Mouse (Mus musculus) thymus, adult 18-20 months (tissue): Measurements from ENCODE around the gene Fam213b.

Source experiments
- DNase-seq, 2 experiments: peaks; one replicate each; pipeline ENCODE4 v3.0.0; 2022; ENCODE audit warnings: mixed read lengths in 2 of 2

Fam213b gene

GRCm38 (mm10) chr4:154922291-154922690 lies 23.4 kb upstream of the Fam213b start:
- DNase-seq = no peak

DNA sequence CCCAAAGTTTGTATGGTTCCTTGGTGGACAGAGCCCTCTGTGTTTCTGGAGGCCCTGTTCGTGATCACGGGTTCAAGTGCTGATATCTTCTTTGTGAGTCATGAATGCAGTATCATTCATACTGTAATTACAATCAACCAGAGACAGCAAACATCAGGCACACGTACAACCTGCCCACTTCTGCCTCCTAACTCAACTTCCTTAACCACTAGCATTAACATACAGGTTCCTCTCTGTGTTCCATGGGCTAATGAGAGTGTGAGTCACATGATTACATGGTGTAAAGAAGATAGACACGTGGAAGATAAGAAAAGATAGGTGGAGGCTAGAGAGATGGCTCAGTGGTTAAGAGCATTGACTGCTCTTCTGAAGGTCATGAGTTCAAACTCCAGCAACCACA lies 17.7 kb upstream of the Fam213b start:
- no peak for DNase-seq

GRCm38 (mm10) chr4:154915286-154915685 lies 16.4 kb upstream of the Fam213b start:
- no peak for DNase-seq

DNA sequence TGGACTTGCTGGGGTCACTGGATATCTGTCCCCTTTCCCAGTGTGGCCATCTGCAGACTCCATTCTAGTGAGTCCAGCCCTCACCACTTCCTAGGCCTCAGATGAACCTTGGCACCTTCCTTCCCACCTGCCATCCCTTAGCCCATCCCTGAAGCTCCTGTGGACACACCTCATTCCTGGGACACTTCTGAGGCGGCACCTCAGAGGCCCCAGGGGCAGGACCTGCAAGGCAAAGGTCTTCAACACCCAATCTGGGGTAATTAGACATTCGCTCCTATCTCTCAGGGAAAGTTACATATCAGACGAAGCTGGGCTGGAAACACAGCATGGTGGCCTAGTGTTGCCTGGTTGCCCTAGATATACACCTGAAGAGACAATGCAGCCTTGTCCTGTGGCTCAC lies 15.8 kb upstream of the Fam213b start:
- no peak for DNase-seq

DNA sequence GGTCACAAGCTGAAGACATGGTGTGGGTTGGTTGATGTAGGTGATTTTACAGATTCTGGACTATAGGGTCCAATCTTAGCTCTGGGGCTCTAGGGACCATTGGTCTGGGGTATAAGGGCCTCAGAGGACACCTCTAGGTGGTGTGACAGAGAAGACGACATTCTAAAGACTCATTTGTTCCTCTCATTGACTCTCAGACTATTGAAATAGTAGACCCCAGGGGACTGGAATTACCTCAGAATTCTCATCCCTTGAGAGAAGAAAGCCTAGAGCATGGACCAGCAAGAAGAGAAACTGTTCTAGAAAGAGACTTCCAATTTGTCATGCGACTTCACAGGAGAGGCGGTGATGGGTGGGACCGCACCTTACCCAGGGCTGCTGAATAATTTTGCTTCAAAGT lies 15.3 kb upstream of the Fam213b start:
- no peak for DNase-seq

- no peak for DNase-seq
Measured at GRCm38 (mm10) chr4:154913845-154914244, 14.9 kb upstream of the Fam213b start.

GRCm38 (mm10) chr4:154911644-154912043 lies 12.7 kb upstream of the Fam213b start:
- no peak for DNase-seq

DNA sequence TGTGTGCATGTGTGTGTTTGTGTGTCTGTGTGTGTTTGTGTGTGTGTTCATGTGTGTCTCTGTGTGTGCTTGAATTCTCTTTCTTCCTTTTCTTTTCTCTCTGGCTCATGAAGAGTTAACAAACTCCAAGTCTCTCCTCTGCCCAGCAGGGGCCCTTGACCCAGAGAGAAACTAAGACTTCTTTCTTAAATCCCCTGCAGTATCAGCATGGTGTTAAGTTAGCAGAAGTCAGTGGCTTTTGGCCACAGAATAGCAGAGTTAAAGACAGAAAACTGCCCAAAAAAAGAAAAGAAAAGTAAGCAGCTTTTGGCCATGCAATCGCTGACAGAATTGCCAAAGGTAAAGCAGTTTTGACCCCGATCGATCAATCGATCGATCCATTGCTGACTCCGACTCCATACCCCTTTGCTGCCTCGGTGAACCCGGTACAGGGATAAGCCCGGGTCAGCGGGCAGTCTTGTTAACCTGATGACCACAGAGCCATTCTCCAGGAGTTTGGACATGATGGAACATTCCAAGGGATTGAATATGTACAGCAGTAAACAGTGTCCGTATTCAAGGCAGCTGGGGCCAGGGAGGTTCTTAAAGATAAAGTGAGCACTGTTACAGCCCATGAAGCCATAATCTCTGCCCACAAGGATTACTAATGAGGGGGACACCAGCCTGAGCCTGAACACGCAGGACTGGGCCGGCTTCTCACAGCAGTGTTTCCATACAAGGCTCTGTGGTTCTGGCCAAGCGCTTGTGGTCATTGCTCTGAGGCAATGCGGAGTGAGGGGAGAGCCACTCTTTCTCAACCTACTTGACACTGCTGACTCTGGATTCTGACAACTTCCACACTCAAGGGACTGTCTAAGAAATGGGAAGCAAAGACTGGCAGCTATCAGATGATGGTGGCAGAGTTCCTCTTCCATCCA lies 11.9 kb upstream of the Fam213b start:
- DNase-seq = no peak

DNA sequence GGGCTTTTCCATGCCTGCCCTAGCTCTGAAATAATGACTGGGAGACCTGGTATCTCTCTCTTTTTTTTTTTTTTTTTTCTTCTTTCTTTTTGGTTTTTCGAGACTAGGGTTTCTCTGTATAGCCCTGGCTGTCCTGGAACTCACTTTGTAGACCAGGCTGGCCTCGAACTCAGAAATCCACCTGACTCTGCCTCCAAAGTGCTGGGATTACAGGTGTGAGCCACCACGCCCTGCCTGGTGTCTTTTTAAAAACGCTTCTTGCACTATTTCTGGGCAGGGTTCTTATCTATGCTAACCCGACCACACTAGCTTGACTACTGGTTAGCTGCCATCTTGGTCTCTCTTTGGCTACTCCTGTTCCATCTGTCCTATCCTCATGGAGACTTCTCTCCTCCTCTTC lies 9.6 kb upstream of the Fam213b start:
- no peak for DNase-seq

- DNase-seq = peak in 1 of 2 experiments; percentile 32
Measured at GRCm38 (mm10) chr4:154907833-154908232, 8.9 kb upstream of the Fam213b start.

GRCm38 (mm10) chr4:154904185-154905071 lies 5.5 kb upstream of the Fam213b start:
- peak; percentile 77 to 86 for DNase-seq

DNA sequence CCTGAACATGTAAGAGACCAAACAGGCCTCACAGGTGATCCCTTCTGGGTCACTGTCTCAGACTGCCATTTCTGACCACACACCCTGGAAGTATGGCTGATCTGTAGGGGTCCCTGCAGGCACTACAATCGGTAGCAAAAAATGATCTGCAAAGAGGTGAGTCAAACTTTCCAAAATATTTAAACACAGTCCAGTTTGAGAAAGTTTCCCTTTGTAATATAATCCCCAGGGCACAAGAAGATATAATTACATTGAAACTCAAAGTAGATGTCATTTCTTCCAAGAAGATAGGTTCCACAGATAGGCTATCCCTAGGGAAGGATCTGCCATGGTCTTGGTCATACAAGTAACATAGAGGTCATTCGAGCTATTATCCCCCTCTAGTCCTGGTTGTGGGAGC lies 3.4 kb upstream of the Fam213b start:
- no peak for DNase-seq

- no peak for DNase-seq
Measured at GRCm38 (mm10) chr4:154897676-154898465, 1.1 kb downstream of the Fam213b start.

DNA sequence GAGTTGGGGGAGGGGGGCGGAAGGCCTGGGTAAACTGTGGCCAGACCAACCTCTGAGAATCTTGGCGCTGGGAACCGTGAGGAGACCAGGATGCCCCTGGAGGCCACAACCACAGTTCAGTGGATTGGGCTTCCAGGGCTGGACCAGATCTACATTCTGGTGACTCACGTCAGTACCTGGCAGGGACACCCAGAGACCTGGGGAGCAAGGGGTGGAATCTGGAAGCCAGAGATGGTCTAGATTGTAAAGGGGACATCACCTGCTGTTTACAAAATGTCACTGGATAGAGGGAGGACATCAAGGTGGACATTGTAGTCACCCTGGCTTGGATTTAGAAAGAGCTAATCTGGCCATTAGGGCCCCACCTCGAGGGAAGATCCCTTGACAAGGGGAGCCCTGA lies 3.4 kb downstream of the Fam213b start:
- DNase-seq = no peak

DNA sequence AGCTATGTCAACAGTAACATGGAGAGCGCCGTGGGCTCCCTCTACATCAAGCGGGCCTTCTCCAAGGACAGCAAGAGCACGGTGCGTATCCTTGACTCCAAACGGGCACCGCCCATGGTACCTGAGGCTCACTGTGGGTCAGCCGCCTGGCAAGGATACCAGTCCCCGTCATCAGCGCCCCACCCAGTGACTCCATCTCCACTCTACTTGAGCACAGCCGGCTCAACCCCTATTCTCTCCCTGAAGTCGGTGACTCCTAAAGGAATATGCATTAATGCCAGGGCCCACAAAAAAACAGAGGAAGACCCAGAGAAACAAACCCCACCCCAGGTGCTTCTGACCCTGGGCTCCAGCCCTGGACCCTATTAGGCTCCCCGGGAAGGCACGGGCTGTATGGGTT lies 8.0 kb downstream of the Fam213b start:
- no peak for DNase-seq

DNA sequence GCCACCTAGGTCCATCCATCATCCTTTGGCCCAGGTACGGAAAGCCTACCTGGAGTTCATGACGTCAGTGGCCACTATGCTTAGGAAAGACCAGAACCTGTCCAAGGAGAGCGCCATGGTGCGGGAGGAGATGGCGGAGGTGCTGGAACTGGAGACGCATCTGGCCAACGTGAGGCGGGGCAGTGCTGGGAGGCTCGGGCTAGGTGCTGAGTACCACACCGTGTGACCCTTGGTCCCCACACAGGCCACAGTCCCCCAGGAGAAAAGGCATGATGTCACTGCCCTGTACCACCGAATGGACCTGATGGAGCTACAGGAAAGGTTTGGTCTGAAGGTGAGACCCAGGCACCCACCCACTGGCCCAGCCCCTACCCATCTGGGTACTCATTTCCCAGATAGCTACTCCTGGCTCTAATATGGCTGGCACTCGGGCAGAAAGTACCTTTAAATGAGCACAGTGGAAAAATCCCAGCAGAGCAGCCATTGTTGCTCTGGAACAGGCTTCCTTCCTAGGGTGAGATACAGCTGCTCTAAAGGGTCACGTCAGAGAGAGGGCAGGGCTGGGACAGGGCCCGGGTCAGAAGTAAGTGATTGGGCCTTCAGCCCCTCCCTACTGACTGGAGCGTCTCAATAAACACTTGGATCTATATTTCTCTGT lies 11.2 kb downstream of the Fam213b start:
- no peak for DNase-seq

DNA sequence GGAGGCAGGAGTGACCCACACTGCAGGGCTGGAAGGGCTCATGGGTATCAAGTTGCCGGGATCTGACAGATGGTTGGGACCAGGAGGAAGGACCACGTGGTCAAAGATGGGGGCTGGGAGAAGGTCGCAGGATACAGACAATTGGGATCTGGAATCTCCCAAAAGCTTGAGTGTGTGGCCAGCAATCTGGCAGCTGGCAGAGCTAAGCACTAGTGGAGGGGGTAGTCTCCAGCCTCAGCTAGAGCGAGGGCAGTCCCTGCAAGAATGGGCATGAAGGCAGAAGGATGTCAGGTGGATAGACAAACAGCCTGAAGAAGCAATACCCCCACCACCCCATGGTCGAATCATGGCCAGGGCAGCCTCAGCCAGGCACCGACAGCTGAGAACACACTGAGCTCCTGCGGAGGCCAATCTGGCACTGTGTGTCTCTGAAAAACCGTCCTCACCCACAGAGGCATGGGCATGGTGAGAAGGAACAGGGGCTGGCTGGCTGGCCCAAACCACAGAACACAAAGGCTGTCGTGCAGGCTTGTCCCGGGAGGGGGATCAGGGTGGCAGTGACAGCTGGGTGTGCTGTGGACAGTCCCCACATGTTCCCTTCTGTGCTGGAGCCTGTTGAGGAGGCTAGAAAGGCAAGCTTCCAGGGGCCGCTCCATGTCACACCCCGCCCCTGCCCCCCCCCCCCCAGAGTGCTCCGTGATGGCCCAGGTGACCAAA lies 11.9 kb downstream of the Fam213b start:
- DNase-seq = no peak

- DNase-seq = no peak
Measured at GRCm38 (mm10) chr4:154885416-154885815, 13.5 kb downstream of the Fam213b start.

DNA sequence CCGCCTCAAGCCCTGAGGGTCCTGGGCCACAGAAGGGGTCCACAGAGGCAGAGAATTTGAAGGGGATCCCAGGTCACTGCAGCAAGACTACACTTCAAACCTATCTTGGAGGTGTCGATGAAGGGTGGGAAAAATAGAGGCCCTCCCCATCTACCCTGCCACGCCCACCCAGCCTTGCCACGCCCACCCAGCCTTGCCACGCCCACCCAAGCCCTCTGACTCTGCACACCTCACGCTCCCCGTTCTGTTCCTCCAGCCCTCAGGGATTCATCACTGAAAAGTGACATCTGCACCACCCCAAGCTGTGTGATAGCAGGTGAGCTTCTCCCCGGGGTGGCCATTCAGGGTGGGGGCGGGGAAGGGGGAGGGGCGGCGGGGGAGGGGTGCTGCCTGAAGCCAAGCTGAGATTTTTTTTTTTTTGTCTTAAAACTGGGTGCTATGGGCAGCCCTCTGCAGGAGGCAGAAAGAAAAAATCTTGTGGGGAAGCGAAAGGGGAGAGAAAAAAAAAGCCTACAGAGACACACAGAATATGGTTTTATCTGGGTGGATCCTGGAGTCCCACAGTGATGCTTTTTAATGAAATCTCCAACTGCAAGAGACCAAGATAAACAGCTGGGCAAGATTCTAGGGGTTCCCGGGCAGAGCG lies 16.8 kb downstream of the Fam213b start:
- no peak for DNase-seq

DNA sequence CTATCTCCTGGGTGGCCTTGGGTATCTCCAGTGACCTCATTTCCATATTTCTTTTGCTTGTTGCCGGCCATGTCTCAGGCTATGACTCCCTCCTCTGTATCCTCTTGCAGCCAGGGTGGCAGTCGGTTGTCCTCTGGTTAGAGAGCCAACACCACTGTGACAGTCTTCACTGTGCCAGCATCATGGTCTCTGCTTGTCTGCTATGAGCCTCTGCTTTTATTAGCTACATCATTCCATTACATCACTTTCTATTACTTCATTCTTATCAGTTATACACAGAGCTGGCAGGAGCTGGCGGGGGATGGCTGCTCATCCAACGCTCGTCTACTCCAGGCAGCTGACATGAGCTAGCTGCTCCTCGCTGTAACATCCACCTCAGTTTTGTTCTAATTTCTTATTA lies 18.2 kb downstream of the Fam213b start:
- DNase-seq = no peak
